Mouse (Mus musculus) G1E (cell line): ENCODE results near the gene Tctex1d1.

ENCODE experiments used
- CTCF ChIP-seq: IDR thresholded peaks from 2 replicates; pipeline ENCODE4 v1.5.1; 2012; ENCODE audit warnings: low read depth, low read length, inconsistent platforms, mixed read lengths
- GATA1 ChIP-seq: IDR thresholded peaks from 2 replicates; pipeline ENCODE4 v1.6.1; 2012; ENCODE audit warnings: borderline replicate concordance, low read length, inconsistent platforms, mixed read lengths
- POLR2AphosphoS5 ChIP-seq: IDR thresholded peaks from 2 replicates; pipeline ENCODE4 v1.6.1; 2012; ENCODE audit warnings: low read depth, low read length, inconsistent platforms; ENCODE audit not compliant: insufficient replicate concordance
- TAL1 ChIP-seq: conservative IDR thresholded peaks from 2 replicates; pipeline ENCODE4 v1.6.1; 2012; ENCODE audit warnings: low read depth, low read length, inconsistent platforms, mixed read lengths

DNA sequence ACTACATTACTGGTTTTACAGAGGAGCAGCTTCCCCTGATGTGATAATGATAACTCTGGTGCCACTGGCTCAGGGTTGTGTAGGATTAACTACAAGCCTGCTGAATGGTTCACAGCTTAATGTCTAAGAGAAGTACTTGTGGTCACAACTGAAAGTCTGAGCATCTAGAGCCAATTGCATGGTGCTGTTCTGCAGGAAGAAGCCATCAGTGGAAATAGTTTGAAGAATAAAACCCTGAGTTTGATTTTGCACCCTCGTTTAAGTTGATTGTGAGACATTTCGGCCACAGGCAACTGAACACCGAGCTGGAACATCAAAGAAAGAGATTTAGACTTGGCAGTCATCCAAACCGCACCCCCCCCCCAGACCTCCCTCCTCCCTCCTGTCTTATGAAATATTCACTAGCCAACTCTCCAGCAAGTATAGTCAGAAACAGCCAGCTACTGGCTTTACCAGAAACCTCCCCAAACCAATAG, 28.6 kb downstream of the Tctex1d1 start:
- TF ChIP-seq CTCF (no peak), TAL1 (no peak), GATA1 (no peak), POLR2AphosphoS5 (no peak)
